Mouse (Mus musculus) inflammation-experienced regulatory T-cells, adult 16 weeks (primary cell): ENCODE data around the gene Notch1. TPM values are rescaled to one million over a fixed set of nuclear protein-coding genes. Genes with fewer than 3 reads are reported as not detected.

Experiments
- polyA plus RNA-seq: library from polyadenylated mRNA; unstranded; fragments of 100-300 nt; shearing (Covaris generic); gene quantifications from one replicate; pipeline ENCODE4 v1.2.1, GENCODE M21; 2017

The Notch1 gene
- 22.0 TPM for polyA plus RNA-seq

GRCm38 (mm10) chr2:26516275-26516674, at the start of gene Notch1:
Notch1 (minus strand) TSS chr2:26516663.

GRCm38 (mm10) chr2:26444946-26445665, 71.4 kb downstream of the Notch1 start, which contains the start of gene Sec16a:
Sec16a (minus strand) TSS chr2:26445216.

GRCm38 (mm10) chr2:26408515-26409356, 107.7 kb downstream of the Notch1 start, which contains the start of gene Inpp5e:
Inpp5e (minus strand) TSS chr2:26409203.

Other genes starting within 250 kb of the Notch1 start
- not detected for gene Ccdc187, start 222.1 kb downstream of the Notch1 start, polyA plus RNA-seq
- gene Gpsm1, start 201.1 kb downstream of the Notch1 start, polyA plus RNA-seq = 8.8 TPM
- gene Dnlz, start 164.6 kb downstream of the Notch1 start, polyA plus RNA-seq = 16.5 TPM
- 3.7 TPM for gene Card9, start 155.7 kb downstream of the Notch1 start, polyA plus RNA-seq
- 53.5 TPM for gene Snapc4, start 136.0 kb downstream of the Notch1 start, polyA plus RNA-seq
- 55.7 TPM for gene Entr1, start 127.3 kb downstream of the Notch1 start, polyA plus RNA-seq
- gene Pmpca, start 127.3 kb downstream of the Notch1 start, polyA plus RNA-seq = 118 TPM
- gene Inpp5e, start 107.5 kb downstream of the Notch1 start, polyA plus RNA-seq = 28.3 TPM
- gene Sec16a, start 71.4 kb downstream of the Notch1 start, polyA plus RNA-seq = 72.4 TPM
- 0.66 TPM for gene Egfl7, start 63.4 kb upstream of the Notch1 start, polyA plus RNA-seq
- not detected for gene Gm20532, start 70.0 kb upstream of the Notch1 start, polyA plus RNA-seq
- gene Agpat2, start 87.8 kb upstream of the Notch1 start, polyA plus RNA-seq = 10.2 TPM
- 3.2 TPM for gene Fam69b, start 111.8 kb upstream of the Notch1 start, polyA plus RNA-seq
- 0.65 TPM for gene Lcn4, start 154.6 kb upstream of the Notch1 start, polyA plus RNA-seq